ENCODE assay signal across 23 mouse cellular contexts in the genomic region with DNA sequence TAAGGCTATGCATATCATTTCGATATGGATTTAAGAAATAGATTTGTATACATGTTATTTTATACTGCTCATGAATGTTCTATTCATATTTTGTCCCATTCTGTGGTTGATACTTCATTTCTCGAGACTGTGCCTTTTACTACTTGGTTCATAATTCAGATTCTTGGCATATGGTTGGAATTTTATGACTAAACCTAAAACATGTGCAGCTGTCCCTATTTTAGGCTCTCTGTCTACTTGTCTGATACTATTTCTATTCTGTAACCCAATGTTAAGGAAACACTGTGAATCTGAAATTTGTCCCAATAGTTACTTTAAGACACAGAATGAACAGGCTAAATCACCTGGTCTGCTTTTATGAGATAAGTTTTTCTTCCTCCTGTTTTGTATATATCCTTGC.
"Had no signal": no experiment of that assay in that cellular context is flagged by ENCODE, and none has a peak within 500 bp of the region (broad histone marks: within the 10 kb centered on the region; RNA-seq: fewer than 3 reads in every experiment).

No protein-coding gene starts in this region.

- H3K27ac ChIP-seq: kidney, embryonic 15.5 days; limb, embryonic 12.5 days; limb, embryonic 15.5 days; liver, embryonic 14.5 days; macrophage; midbrain, embryonic 12.5 days; midbrain, embryonic 15.5 days; neural tube, embryonic 12.5 days; neural tube, embryonic 15.5 days; stomach, embryonic 15.5 days had no signal

- H3K9me3 ChIP-seq: kidney, embryonic 15.5 days; limb, embryonic 12.5 days; limb, embryonic 15.5 days; midbrain, embryonic 12.5 days; midbrain, embryonic 15.5 days; neural tube, embryonic 12.5 days; neural tube, embryonic 15.5 days; stomach, embryonic 15.5 days had no signal

- H3K27me3 ChIP-seq: kidney, embryonic 15.5 days; limb, embryonic 12.5 days; limb, embryonic 15.5 days; midbrain, embryonic 12.5 days; midbrain, embryonic 15.5 days; neural tube, embryonic 12.5 days; neural tube, embryonic 15.5 days; stomach, embryonic 15.5 days had no signal

- ATAC-seq: liver, postnatal 0 days; lung, postnatal 0 days; midbrain, embryonic 15.5 days had no signal

- DNase-seq: kidney, adult 8-10 months; kidney, postnatal 10 days; kidney, postnatal 36 days; left cerebral cortex, postnatal 4 days; liver, postnatal 0 days; lung, embryonic 14.5 days; right cerebral cortex, adult 18-20 months; right cerebral cortex, postnatal 14 days; spleen, adult 18-20 months; thymus, adult 18-20 months; thymus, postnatal 36 days had no signal

- H3K4me3 ChIP-seq: kidney, embryonic 15.5 days; limb, embryonic 12.5 days; limb, embryonic 15.5 days; midbrain, embryonic 12.5 days; midbrain, embryonic 15.5 days; neural tube, embryonic 12.5 days; neural tube, embryonic 15.5 days; stomach, embryonic 15.5 days had no signal

- H3K36me3 ChIP-seq: kidney, embryonic 15.5 days; limb, embryonic 12.5 days; limb, embryonic 15.5 days; midbrain, embryonic 12.5 days; midbrain, embryonic 15.5 days; neural tube, embryonic 12.5 days; neural tube, embryonic 15.5 days; stomach, embryonic 15.5 days had no signal

- H3K4me2 ChIP-seq: kidney, embryonic 15.5 days; limb, embryonic 12.5 days; limb, embryonic 15.5 days; liver, embryonic 11.5 days; lung, embryonic 14.5 days; midbrain, embryonic 12.5 days; midbrain, embryonic 15.5 days; neural tube, embryonic 12.5 days; neural tube, embryonic 15.5 days; stomach, embryonic 15.5 days had no signal

- H3K4me1 ChIP-seq: kidney, embryonic 15.5 days; limb, embryonic 12.5 days; limb, embryonic 15.5 days; midbrain, embryonic 12.5 days; midbrain, embryonic 15.5 days; neural tube, embryonic 12.5 days; neural tube, embryonic 15.5 days; stomach, embryonic 15.5 days had no signal

- H3K9ac ChIP-seq: kidney, embryonic 15.5 days; limb, embryonic 12.5 days; limb, embryonic 15.5 days; liver, embryonic 14.5 days; liver, postnatal 0 days; lung, embryonic 14.5 days; midbrain, embryonic 12.5 days; midbrain, embryonic 15.5 days; neural tube, embryonic 12.5 days; neural tube, embryonic 15.5 days; stomach, embryonic 15.5 days had no signal
